Mouse (Mus musculus): ENCODE results near the gene Plin2. TPM values are rescaled to one million over a fixed set of nuclear protein-coding genes. Genes with fewer than 3 reads are reported as not detected.
"Not testable (repeated sequence)": the region's sequence is repeated elsewhere in the genome, so short reads cannot be mapped to it uniquely, and the experiment has no call there.

Plin2 gene
- total and polyA plus RNA-seq, 2 experiments from 2014 or later: 37.3 to 42.7 TPM

DNA sequence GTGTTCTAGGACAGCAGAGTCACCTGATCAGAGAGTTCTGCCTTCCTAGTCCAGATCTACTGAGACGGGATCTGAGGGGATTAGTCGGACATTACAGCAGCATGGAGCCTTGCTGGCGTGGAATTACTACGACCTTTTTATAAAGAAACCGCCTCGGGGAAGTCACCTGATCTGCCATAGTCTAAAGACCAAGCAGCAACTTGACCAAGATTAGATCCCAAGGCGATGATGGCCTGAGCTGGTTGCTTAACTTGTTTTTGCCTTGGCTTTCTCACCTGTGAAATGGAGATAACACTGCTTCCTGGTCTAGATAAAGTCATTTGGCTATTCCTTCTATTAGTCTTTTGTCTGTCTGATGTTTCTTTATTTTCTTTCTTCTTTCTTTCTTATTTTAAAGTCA is 2.6 kb upstream of the Plin2 start:
- Histone ChIP-seq H3K9me3 (ENCODE audit: low read length) (no peaks in the 10 kb centered on the region), H3K27me3 (ENCODE audit: insufficient read depth, low read length) (no peaks in the 10 kb centered on the region), H3K36me3 (ENCODE audit: insufficient read depth, low read length) (no peaks in the 10 kb centered on the region), H3K9ac (replicated peaks; ENCODE audit: low read length) (no peak overlapping the region), H3K4me1 (ENCODE audit: insufficient read depth, low read length) (no peaks in the 10 kb centered on the region; the same call in 1 of the 2 replicates), H3K4me3 (ENCODE audit: low read length) (no peak overlapping the region), H3K27ac (no peak overlapping the region), H3K4me2 (ENCODE audit: low read depth, low read length) (no peak overlapping the region)
- ATAC-seq (no peak), DNase-seq (ENCODE audit: low spot score) (no peak)
- WGBS: 80% methylated on average over 7 of the region's 7 CpGs
- TF ChIP-seq CTCF (IDR thresholded peaks at IDR 0.05; ENCODE audit: low read depth): no peak

DNA sequence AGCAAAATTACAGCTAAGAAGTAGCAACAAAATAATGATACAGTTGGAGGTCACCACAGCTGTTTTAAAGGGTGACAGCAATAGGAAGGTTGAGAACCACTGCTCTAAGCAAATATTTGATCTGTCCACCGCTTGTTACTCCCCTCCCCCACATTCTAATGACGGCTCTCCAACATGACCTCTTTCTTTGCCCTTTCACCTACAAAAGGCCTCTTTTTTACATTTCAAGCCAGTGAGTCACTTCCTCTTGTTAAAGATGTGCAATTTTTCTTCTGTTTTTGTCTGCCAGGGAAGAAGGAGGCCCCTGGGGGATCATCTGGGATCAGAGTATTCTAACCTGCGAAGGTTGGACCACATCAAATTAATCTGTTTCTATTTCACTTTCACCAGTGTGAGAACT is 1.9 kb upstream of the Plin2 start:
- H3K4me1 ChIP-seq (ENCODE audit: insufficient read depth, low read length): no peaks in the 10 kb centered on the region; the same call in 1 of the 2 replicates
- no peak for TF ChIP-seq CTCF (IDR thresholded peaks at IDR 0.05; ENCODE audit: low read depth)
- H3K36me3 ChIP-seq (ENCODE audit: insufficient read depth, low read length): no peaks in the 10 kb centered on the region
- H3K27ac ChIP-seq: no peak overlapping the region
- H3K9me3 ChIP-seq (ENCODE audit: low read length): no peaks in the 10 kb centered on the region
- H3K9ac ChIP-seq (replicated peaks; ENCODE audit: low read length): no peak overlapping the region
- H3K27me3 ChIP-seq (ENCODE audit: insufficient read depth, low read length): no peaks in the 10 kb centered on the region
- H3K4me3 ChIP-seq (ENCODE audit: low read length): no peak overlapping the region
- no peak for DNase-seq (ENCODE audit: low spot score)
- 59% methylated on average over 3 of the region's 3 CpGs for WGBS
- no peak for ATAC-seq
- H3K4me2 ChIP-seq (ENCODE audit: low read depth, low read length): no peak overlapping the region

DNA sequence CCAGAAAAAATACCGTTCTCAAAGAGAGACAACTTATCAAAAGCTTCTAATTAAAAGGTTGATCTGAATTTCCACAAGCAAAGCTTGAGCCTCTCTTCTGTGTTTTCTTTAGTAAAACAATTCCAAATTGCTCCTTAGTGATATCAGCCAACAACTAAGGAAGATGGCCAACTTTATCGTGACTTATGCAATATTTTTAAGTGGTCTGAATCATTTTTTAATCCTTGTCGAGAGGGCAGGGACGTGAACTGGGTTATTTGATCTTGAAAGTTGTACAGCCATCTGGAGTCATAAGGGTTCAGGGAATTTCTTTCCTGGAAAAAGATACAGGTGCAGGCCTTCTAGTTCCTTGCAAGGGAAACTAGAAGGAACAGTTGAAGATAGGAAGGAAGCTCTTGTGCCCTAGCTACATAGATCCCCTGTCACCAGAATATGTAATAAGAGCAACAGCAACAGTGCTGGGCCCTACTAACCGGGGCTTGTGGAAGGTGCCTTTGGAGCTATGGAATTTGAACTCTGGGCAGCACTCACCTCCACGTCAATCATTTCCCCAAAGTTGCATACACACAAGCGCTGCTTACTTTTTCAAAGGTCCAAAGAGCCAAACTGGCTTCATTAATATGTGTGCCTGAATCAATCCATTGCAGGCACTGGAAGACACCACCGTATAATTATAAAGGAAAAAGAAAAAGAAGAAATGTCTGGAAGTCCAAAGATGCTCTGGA is 884 bp upstream of the Plin2 start:
- Histone ChIP-seq H3K36me3 (ENCODE audit: insufficient read depth, low read length) (no peaks in the 10 kb centered on the region), H3K4me2 (ENCODE audit: low read depth, low read length) (no peak overlapping the region), H3K9ac (replicated peaks; ENCODE audit: low read length) (no peak overlapping the region), H3K27ac (no peak overlapping the region), H3K4me1 (ENCODE audit: insufficient read depth, low read length) (no peaks in the 10 kb centered on the region; the same call in 1 of the 2 replicates), H3K4me3 (ENCODE audit: low read length) (no peak overlapping the region), H3K9me3 (ENCODE audit: low read length) (no peaks in the 10 kb centered on the region), H3K27me3 (ENCODE audit: insufficient read depth, low read length) (no peaks in the 10 kb centered on the region)
- no peak for DNase-seq (ENCODE audit: low spot score)
- no peak for ATAC-seq
- WGBS: 80% methylated on average over 8 of the region's 8 CpGs
- no peak for TF ChIP-seq CTCF (IDR thresholded peaks at IDR 0.05; ENCODE audit: low read depth)

DNA sequence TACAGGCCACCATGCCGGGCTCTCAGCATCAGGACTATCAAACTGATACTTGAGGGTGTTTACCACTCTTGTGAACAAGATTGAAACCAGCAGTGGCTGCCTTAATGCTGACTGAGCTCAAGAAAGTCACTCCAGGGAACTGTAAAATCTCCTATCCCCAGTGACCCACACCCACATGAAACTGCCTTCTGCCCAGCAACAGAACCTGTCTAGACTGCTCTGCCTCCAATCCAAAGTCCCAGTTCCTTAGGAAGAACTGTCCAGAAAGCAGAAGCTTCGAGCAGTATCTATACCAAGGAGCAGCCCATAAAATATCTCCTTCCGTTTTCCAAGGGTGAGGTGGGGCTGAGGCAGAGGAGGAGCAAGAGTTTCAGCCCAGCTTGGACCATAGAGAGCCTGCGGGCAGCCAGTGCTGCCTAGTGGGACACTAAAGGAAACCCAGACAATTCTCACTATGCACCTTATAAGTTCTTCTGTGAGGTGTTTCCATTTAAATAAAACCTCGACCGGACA is 563 bp downstream of the Plin2 start:
- H3K27ac ChIP-seq: peak overlapping the region; percentile 74; the same call in 1 of the 2 replicates
- not testable (repeated sequence) for H3K27me3 ChIP-seq (ENCODE audit: insufficient read depth, low read length); H3K9me3 ChIP-seq (ENCODE audit: low read length); H3K4me1 ChIP-seq (ENCODE audit: insufficient read depth, low read length); H3K36me3 ChIP-seq (ENCODE audit: insufficient read depth, low read length)
- DNase-seq (ENCODE audit: low spot score): peak; percentile 10
- H3K9ac ChIP-seq (replicated peaks; ENCODE audit: low read length): peak overlapping the region; percentile 63; the same call in 1 of the 2 replicates
- peak overlapping the region; percentile 61 for H3K4me3 ChIP-seq (ENCODE audit: low read length)
- 26% methylated on average over 4 of the region's 6 CpGs for WGBS
- H3K4me2 ChIP-seq (ENCODE audit: low read depth, low read length): peak overlapping the region; percentile 76
- peak; percentile 69 for ATAC-seq

DNA sequence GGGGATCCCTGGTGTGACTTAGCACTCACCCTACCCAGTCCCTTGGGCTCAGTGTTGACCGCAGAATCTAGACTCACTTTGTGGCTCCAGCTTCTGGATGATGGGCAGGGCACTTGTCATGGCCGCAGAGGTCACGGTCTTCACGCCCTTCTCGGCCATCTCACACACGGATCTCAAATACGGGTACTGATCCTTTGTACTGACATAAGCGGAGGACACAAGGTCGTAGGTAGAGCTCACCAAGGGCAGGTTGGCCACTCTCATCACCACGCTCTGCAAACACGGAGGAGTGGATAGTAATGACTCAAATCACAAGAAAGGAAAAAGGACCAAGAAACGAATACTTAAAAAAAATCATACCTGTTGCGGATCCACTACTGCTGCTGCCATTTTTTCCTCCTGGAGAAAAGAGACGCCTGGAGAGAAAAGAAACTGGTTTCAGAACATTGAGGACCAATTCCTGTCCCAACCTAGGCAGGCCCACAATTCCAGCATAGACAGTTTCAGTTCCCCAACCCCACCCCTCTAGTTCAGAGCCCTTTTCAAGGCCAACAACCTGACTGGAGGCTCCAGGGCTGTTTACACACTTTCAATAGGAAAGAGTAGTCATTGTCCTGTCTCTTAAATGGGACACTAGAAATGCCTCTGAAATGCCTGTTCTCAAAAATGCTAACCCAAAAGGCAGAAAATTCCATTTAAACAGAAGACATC is 1.4 kb downstream of the Plin2 start:
- no peak for TF ChIP-seq CTCF (IDR thresholded peaks at IDR 0.05; ENCODE audit: low read depth)

DNA sequence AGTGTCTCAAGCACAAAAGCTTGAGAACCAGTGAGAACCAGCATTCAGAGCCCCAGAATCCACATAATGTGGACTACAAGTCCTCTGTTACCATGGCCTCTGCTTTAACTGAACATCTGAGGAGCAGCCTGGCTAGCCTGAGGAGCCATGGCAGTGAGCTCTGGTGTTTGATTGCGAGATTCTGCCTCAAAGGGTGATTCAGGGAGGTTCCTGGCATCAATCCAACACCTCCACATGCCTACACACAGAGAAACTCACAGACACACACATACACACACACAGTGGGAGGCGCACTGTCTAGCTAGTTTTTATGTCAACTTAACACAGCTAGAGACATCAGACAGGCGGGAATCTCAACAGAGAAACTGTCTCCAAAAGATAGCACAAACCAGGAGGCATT is 4.3 kb downstream of the Plin2 start:
- DNase-seq (ENCODE audit: low spot score) (no peak), ATAC-seq (no peak)
- 70% methylated on average over 3 of the region's 3 CpGs for WGBS
- H3K4me1 ChIP-seq (ENCODE audit: insufficient read depth, low read length): no peaks in the 10 kb centered on the region; the same call in 1 of the 2 replicates
- no peaks in the 10 kb centered on the region for H3K9me3 ChIP-seq (ENCODE audit: low read length)
- H3K9ac ChIP-seq (replicated peaks; ENCODE audit: low read length): no peak overlapping the region
- no peak overlapping the region for H3K4me3 ChIP-seq (ENCODE audit: low read length)
- TF ChIP-seq CTCF (IDR thresholded peaks at IDR 0.05; ENCODE audit: low read depth): no peak
- H3K4me2 ChIP-seq (ENCODE audit: low read depth, low read length): no peak overlapping the region
- H3K27ac ChIP-seq: no peak overlapping the region
- no peaks in the 10 kb centered on the region for H3K27me3 ChIP-seq (ENCODE audit: insufficient read depth, low read length)
- H3K36me3 ChIP-seq (ENCODE audit: insufficient read depth, low read length): peaks cover 11% of the 10 kb centered on the region; the same call in 1 of the 2 replicates

More for the DNA sequence above, 1.4 kb downstream of the Plin2 start:
- Histone ChIP-seq H3K9ac (replicated peaks; ENCODE audit: low read length) (0 out of 2 replicates have a peak overlapping the region, but pooled peaks have one; percentile 24), H3K27me3 (ENCODE audit: insufficient read depth, low read length) (no peaks in the 10 kb centered on the region), H3K27ac (no peak overlapping the region), H3K4me3 (ENCODE audit: low read length) (no peak overlapping the region), H3K4me2 (ENCODE audit: low read depth, low read length) (peak overlapping the region; percentile 76), H3K36me3 (ENCODE audit: insufficient read depth, low read length) (0 out of 2 replicates have a peak, but pooled peaks cover 7% of the 10 kb centered on the region), H3K4me1 (ENCODE audit: insufficient read depth, low read length) (no peaks in the 10 kb centered on the region; the same call in 1 of the 2 replicates), H3K9me3 (ENCODE audit: low read length) (no peaks in the 10 kb centered on the region)
- DNase-seq (ENCODE audit: low spot score) (no peak), ATAC-seq (no peak)
- 95% methylated on average over 14 of the region's 14 CpGs for WGBS
